Mouse (Mus musculus) lung, embryonic 14.5 days (tissue): ENCODE data around the gene Nf1. TPM values are rescaled to one million over a fixed set of nuclear protein-coding genes. Genes with fewer than 3 reads are reported as not detected.

ENCODE experiments used
- ATAC-seq: fragments of 200-750 bp; cut with Nextera tagmentation; 2 replicates; pipeline ENCODE4 v1.8.0; 2017; ENCODE audit warnings: mild to moderate bottlenecking, moderate TSS enrichment, moderate library complexity; ENCODE audit not compliant: insufficient read depth
- DNase-seq: peaks from one replicate; pipeline ENCODE4 v3.0.0-alpha.2; 2015
- H3K27ac ChIP-seq: fragments of 300-500 bp; sonication (generic); 2 replicates; pipeline ENCODE4 v1.5.1; 2014; ENCODE audit warnings: low read depth, mild to moderate bottlenecking, moderate library complexity
- H3K27me3 ChIP-seq: fragments of 300-500 bp; sonication (generic); 2 replicates; pipeline ENCODE4 v1.6.1; 2014; ENCODE audit warnings: low read length, control low read depth; ENCODE audit not compliant: insufficient read depth
- H3K36me3 ChIP-seq: fragments of 300-500 bp; sonication (generic); 2 replicates; pipeline ENCODE4 v1.6.1; 2014; ENCODE audit warnings: control low read depth; ENCODE audit not compliant: insufficient read depth
- H3K4me1 ChIP-seq: fragments of 300-500 bp; sonication (generic); 2 replicates; pipeline ENCODE4 v1.6.1; 2014; ENCODE audit warnings: antibody characterized with exemption, control low read depth; ENCODE audit not compliant: insufficient read depth
- H3K4me2 ChIP-seq: fragments of 300-500 bp; sonication (generic); 2 replicates; pipeline ENCODE4 v1.6.1; 2014; ENCODE audit warnings: mild to moderate bottlenecking
- H3K4me3 ChIP-seq: fragments of 300-500 bp; sonication (generic); 2 replicates; pipeline ENCODE4 v1.5.1; 2014; ENCODE audit warnings: low read depth, low read length
- H3K9ac ChIP-seq: fragments of 300-500 bp; sonication (generic); 2 replicates; pipeline ENCODE4 v1.6.1; 2014
- H3K9me3 ChIP-seq: fragments of 300-500 bp; sonication (generic); 2 replicates; pipeline ENCODE4 v1.6.1; 2016; ENCODE audit warnings: low read depth, low read length, control low read depth
- CTCF ChIP-seq: IDR thresholded peaks from 2 replicates; pipeline ENCODE4 v1.5.1; 2016; ENCODE audit warnings: antibody characterized with exemption, low read depth
- WGBS: fragments of 180-500 bp; shearing (Covaris S2); extraction: QIAGEN DNeasy Blood & Tissue Kit; methylation state at CpG from one replicate; pipeline ENCODE4 v1.1.7; 2014; 5-methylcytosine and 5-hydroxymethylcytosine counted together
- polyA plus RNA-seq: library from polyadenylated mRNA; unstranded; fragments of >200 nt; fragmentation: Nextera tagmentation; extraction: Ambion mirVana; gene quantifications from 2 replicates; pipeline ENCODE4 v1.2.1, GENCODE M21; 2014

The Nf1 gene
- polyA plus RNA-seq, 1 experiment from 2014 or later, result 12.6 TPM

- 86% methylated on average over 5 of the region's 5 CpGs for WGBS
- H3K9me3 ChIP-seq, result no peaks in the 10 kb centered on the region
- no peak for TF ChIP-seq CTCF
- no peak overlapping the region for H3K4me3 ChIP-seq
- H3K9ac ChIP-seq, result no peak overlapping the region
- no peak for ATAC-seq
- peaks cover 21% of the 10 kb centered on the region; the same call in 1 of the 2 replicates for H3K36me3 ChIP-seq
- no peaks in the 10 kb centered on the region for H3K4me1 ChIP-seq
- H3K4me2 ChIP-seq, result no peak overlapping the region
- no peaks in the 10 kb centered on the region for H3K27me3 ChIP-seq
- H3K27ac ChIP-seq, result no peak overlapping the region
- DNase-seq, result no peak
Measured at GRCm38 (mm10) chr11:79422496-79422895, 83.0 kb downstream of the Nf1 start.

GRCm38 (mm10) chr11:79426571-79426970 is 87.1 kb downstream of the Nf1 start:
- no peak overlapping the region for H3K9ac ChIP-seq
- 65% methylated on average over 4 of the region's 4 CpGs for WGBS
- H3K4me1 ChIP-seq, result no peaks in the 10 kb centered on the region
- TF ChIP-seq CTCF, result no peak
- no peak overlapping the region for H3K27ac ChIP-seq
- H3K4me3 ChIP-seq, result no peak overlapping the region
- no peaks in the 10 kb centered on the region for H3K9me3 ChIP-seq
- H3K4me2 ChIP-seq, result no peak overlapping the region
- DNase-seq, result no peak
- no peaks in the 10 kb centered on the region for H3K27me3 ChIP-seq
- H3K36me3 ChIP-seq, result peaks cover 10% of the 10 kb centered on the region; the same call in 1 of the 2 replicates
- ATAC-seq, result no peak

GRCm38 (mm10) chr11:79427638-79428037 is 88.1 kb downstream of the Nf1 start:
- ATAC-seq (no peak), DNase-seq (peak; percentile 85)
- peaks cover 14% of the 10 kb centered on the region; the same call in 1 of the 2 replicates for H3K36me3 ChIP-seq
- no peaks in the 10 kb centered on the region for H3K4me1 ChIP-seq
- H3K9ac ChIP-seq, result no peak overlapping the region
- no peaks in the 10 kb centered on the region for H3K9me3 ChIP-seq
- peak; percentile 72 for TF ChIP-seq CTCF
- no peaks in the 10 kb centered on the region for H3K27me3 ChIP-seq
- no peak overlapping the region for H3K4me2 ChIP-seq
- no peak overlapping the region for H3K27ac ChIP-seq
- 12% methylated on average over 2 of the region's 2 CpGs for WGBS
- H3K4me3 ChIP-seq, result no peak overlapping the region

GRCm38 (mm10) chr11:79435252-79435651 is 95.8 kb downstream of the Nf1 start:
- H3K9ac ChIP-seq, result no peak overlapping the region
- H3K4me2 ChIP-seq, result no peak overlapping the region
- H3K9me3 ChIP-seq, result no peaks in the 10 kb centered on the region
- H3K4me3 ChIP-seq, result no peak overlapping the region
- TF ChIP-seq CTCF, result no peak
- WGBS, result 88% methylated on average over 4 of the region's 4 CpGs
- no peaks in the 10 kb centered on the region for H3K27me3 ChIP-seq
- no peak overlapping the region for H3K27ac ChIP-seq
- H3K36me3 ChIP-seq, result peaks cover 34% of the 10 kb centered on the region
- no peak for DNase-seq
- no peaks in the 10 kb centered on the region for H3K4me1 ChIP-seq
- no peak for ATAC-seq

GRCm38 (mm10) chr11:79448361-79448760 is 108.9 kb downstream of the Nf1 start:
- Histone ChIP-seq H3K27ac (no peak overlapping the region), H3K4me2 (no peak overlapping the region), H3K36me3 (peaks cover 60% of the 10 kb centered on the region), H3K4me3 (no peak overlapping the region), H3K27me3 (no peaks in the 10 kb centered on the region), H3K9ac (no peak overlapping the region), H3K9me3 (no peaks in the 10 kb centered on the region), H3K4me1 (no peaks in the 10 kb centered on the region)
- ATAC-seq (no peak), DNase-seq (no peak)
- no peak for TF ChIP-seq CTCF

GRCm38 (mm10) chr11:79452966-79453365 is 113.5 kb downstream of the Nf1 start:
- no peak for DNase-seq
- Histone ChIP-seq H3K9ac (no peak overlapping the region), H3K9me3 (no peaks in the 10 kb centered on the region), H3K4me1 (no peaks in the 10 kb centered on the region), H3K4me2 (no peak overlapping the region), H3K4me3 (no peak overlapping the region), H3K27ac (no peak overlapping the region), H3K36me3 (peaks cover 62% of the 10 kb centered on the region), H3K27me3 (no peaks in the 10 kb centered on the region)
- TF ChIP-seq CTCF, result no peak
- ATAC-seq, result no peak

- Histone ChIP-seq H3K36me3 (peaks cover 66% of the 10 kb centered on the region), H3K4me3 (no peak overlapping the region), H3K9ac (no peak overlapping the region), H3K4me1 (no peaks in the 10 kb centered on the region), H3K9me3 (no peaks in the 10 kb centered on the region), H3K4me2 (no peak overlapping the region), H3K27me3 (no peaks in the 10 kb centered on the region), H3K27ac (no peak overlapping the region)
- DNase-seq (no peak), ATAC-seq (no peak)
- TF ChIP-seq CTCF, result no peak
- 80% methylated on average over 3 of the region's 3 CpGs for WGBS
Measured at GRCm38 (mm10) chr11:79457928-79458327, 118.4 kb downstream of the Nf1 start.

- Histone ChIP-seq H3K4me3 (no peak overlapping the region), H3K9ac (no peak overlapping the region), H3K4me1 (no peaks in the 10 kb centered on the region), H3K36me3 (peaks cover 63% of the 10 kb centered on the region), H3K4me2 (no peak overlapping the region), H3K27ac (no peak overlapping the region), H3K27me3 (no peaks in the 10 kb centered on the region), H3K9me3 (no peaks in the 10 kb centered on the region)
- ATAC-seq (no peak), DNase-seq (no peak)
- no peak for TF ChIP-seq CTCF
- 84% methylated on average over 4 of the region's 4 CpGs for WGBS
Measured at GRCm38 (mm10) chr11:79459846-79460245, 120.4 kb downstream of the Nf1 start.
